Mouse (Mus musculus): Measurements from ENCODE around the gene Rbfox2. TPM values are rescaled to one million over a fixed set of nuclear protein-coding genes. Genes with fewer than 3 reads are reported as not detected.
"Not testable (repeated sequence)": the region's sequence is repeated elsewhere in the genome, so short reads cannot be mapped to it uniquely, and the experiment has no call there.

Gene Rbfox2
- polyA plus RNA-seq, 1 experiment from 2014 or later: 81.5 TPM

DNA sequence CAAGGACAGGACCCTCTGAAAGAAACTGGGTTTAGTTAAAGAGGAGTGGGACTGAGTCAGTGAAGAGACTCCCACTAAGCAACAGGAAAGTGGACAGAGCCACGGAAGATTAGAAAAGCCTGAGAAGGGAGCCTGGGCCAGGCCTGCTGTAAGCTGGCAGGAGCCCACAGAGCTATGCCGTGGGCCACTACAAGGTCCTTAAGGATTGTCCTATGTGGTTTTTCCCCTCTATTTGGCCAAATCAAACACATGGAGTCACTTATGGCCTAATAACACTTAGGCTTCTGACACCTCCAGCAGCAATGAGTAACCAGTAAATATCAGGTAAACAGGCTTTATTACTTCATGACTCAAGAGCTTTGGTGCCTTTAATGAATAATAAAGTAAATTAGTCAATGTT, 31.2 kb downstream of the Rbfox2 start:
- no peak for ATAC-seq (replicated peaks; ENCODE audit: insufficient number of reproducible peaks, low FRiP score, low TSS enrichment)
- peaks cover 10% of the 10 kb centered on the region; the same call in 1 of the 2 replicates for H3K4me1 ChIP-seq (ENCODE audit: control insufficient read depth, insufficient read depth, low read length)
- H3K27ac ChIP-seq (ENCODE audit: low read depth, low read length): no peak overlapping the region

DNA sequence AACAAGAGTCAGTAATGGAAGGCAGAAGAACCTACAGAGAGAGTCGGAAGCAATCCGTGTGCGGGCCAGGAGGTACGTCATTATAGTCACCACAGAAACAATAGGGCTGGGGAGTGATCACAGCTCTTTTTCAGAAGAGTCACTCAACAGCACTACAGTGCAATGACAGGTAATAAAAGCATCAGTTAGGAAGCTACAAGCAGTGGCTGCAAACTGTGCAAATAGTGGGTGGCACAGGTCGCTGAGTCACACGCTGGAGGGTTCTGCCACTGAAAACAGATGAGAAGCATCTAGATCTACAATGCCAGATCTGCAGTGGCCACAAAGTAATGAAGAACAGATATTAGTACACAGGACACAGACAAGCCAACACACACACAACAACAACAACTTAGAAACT, 32.9 kb downstream of the Rbfox2 start:
- 90% methylated on average over 6 of the region's 6 CpGs for WGBS (ENCODE audit: insufficient replicate concordance)
- no peak for ATAC-seq (replicated peaks; ENCODE audit: insufficient number of reproducible peaks, low FRiP score, low TSS enrichment)

More for the DNA sequence above, 31.2 kb downstream of the Rbfox2 start:
- Histone ChIP-seq H3K36me3 (ENCODE audit: control insufficient read depth, insufficient read depth, low read length) (no peaks in the 10 kb centered on the region), H3K9me3 (replicated peaks; ENCODE audit: control insufficient read depth, low read length) (no peaks in the 10 kb centered on the region), H3K27me3 (ENCODE audit: control insufficient read depth, insufficient read depth, low read length) (no peaks in the 10 kb centered on the region), H3K4me2 (no peak overlapping the region), H3K9ac (ENCODE audit: low read depth, low read length) (no peak overlapping the region), H3K4me3 (ENCODE audit: low read depth, low read length) (no peak overlapping the region)
- WGBS (ENCODE audit: insufficient replicate concordance): 67% methylated on average over 2 of the region's 2 CpGs

GRCm38 (mm10) chr15:77271285-77271684, 35.5 kb downstream of the Rbfox2 start:
- no peak overlapping the region for H3K4me2 ChIP-seq
- H3K27me3 ChIP-seq (ENCODE audit: control insufficient read depth, insufficient read depth, low read length): no peaks in the 10 kb centered on the region
- H3K4me3 ChIP-seq (ENCODE audit: low read depth, low read length): no peak overlapping the region
- ATAC-seq (replicated peaks; ENCODE audit: insufficient number of reproducible peaks, low FRiP score, low TSS enrichment): no peak
- H3K9me3 ChIP-seq (replicated peaks; ENCODE audit: control insufficient read depth, low read length): no peaks in the 10 kb centered on the region
- H3K9ac ChIP-seq (ENCODE audit: low read depth, low read length): no peak overlapping the region
- no peaks in the 10 kb centered on the region for H3K36me3 ChIP-seq (ENCODE audit: control insufficient read depth, insufficient read depth, low read length)
- 87% methylated on average over 5 of the region's 5 CpGs for whole genome bisulfite sequencing (ENCODE audit: insufficient replicate concordance)
- no peak overlapping the region for H3K27ac ChIP-seq (ENCODE audit: low read depth, low read length)
- peaks cover 20% of the 10 kb centered on the region for H3K4me1 ChIP-seq (ENCODE audit: control insufficient read depth, insufficient read depth, low read length)

More for the DNA sequence above, 32.9 kb downstream of the Rbfox2 start:
- no peak overlapping the region for H3K4me2 ChIP-seq
- H3K4me3 ChIP-seq (ENCODE audit: low read depth, low read length): no peak overlapping the region
- H3K27me3 ChIP-seq (ENCODE audit: control insufficient read depth, insufficient read depth, low read length): no peaks in the 10 kb centered on the region
- no peaks in the 10 kb centered on the region for H3K9me3 ChIP-seq (replicated peaks; ENCODE audit: control insufficient read depth, low read length)
- no peak overlapping the region for H3K27ac ChIP-seq (ENCODE audit: low read depth, low read length)
- no peaks in the 10 kb centered on the region for H3K36me3 ChIP-seq (ENCODE audit: control insufficient read depth, insufficient read depth, low read length)
- H3K9ac ChIP-seq (ENCODE audit: low read depth, low read length): no peak overlapping the region
- peaks cover 10% of the 10 kb centered on the region; the same call in 1 of the 2 replicates for H3K4me1 ChIP-seq (ENCODE audit: control insufficient read depth, insufficient read depth, low read length)

GRCm38 (mm10) chr15:77269496-77269895, 37.3 kb downstream of the Rbfox2 start:
- 95% methylated on average over 1 of the region's 1 CpGs for WGBS (ENCODE audit: insufficient replicate concordance)
- not testable (repeated sequence) for H3K36me3 ChIP-seq (ENCODE audit: control insufficient read depth, insufficient read depth, low read length); H3K4me3 ChIP-seq (ENCODE audit: low read depth, low read length); H3K4me2 ChIP-seq; H3K9me3 ChIP-seq (replicated peaks; ENCODE audit: control insufficient read depth, low read length); H3K27ac ChIP-seq (ENCODE audit: low read depth, low read length); H3K9ac ChIP-seq (ENCODE audit: low read depth, low read length); H3K27me3 ChIP-seq (ENCODE audit: control insufficient read depth, insufficient read depth, low read length); ATAC-seq (replicated peaks; ENCODE audit: insufficient number of reproducible peaks, low FRiP score, low TSS enrichment)
- peaks cover 31% of the 10 kb centered on the region for H3K4me1 ChIP-seq (ENCODE audit: control insufficient read depth, insufficient read depth, low read length)

DNA sequence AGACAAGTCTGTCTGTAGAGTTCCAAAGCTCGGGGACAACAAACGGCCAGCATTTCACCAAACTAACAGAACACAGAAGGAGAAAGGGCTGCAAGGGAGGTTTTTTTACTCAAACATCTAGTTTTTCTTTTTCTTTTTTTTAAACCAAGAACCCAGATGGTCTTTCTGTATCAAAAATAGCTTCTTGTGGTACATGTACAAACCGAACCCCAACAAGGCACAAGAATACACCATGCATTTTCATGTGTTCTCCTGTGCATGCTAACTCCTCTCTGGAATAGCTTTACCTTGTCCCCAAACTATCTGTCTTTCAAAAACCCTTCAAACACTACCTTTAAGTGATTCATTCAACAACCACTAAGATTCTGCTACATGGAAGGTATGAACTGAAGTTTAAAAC, 38.4 kb downstream of the Rbfox2 start:
- Histone ChIP-seq H3K4me2 (no peak overlapping the region), H3K4me3 (ENCODE audit: low read depth, low read length) (no peak overlapping the region), H3K27ac (ENCODE audit: low read depth, low read length) (no peak overlapping the region), H3K36me3 (ENCODE audit: control insufficient read depth, insufficient read depth, low read length) (no peaks in the 10 kb centered on the region), H3K4me1 (ENCODE audit: control insufficient read depth, insufficient read depth, low read length) (peaks cover 27% of the 10 kb centered on the region), H3K9ac (ENCODE audit: low read depth, low read length) (no peak overlapping the region), H3K9me3 (replicated peaks; ENCODE audit: control insufficient read depth, low read length) (no peaks in the 10 kb centered on the region), H3K27me3 (ENCODE audit: control insufficient read depth, insufficient read depth, low read length) (no peaks in the 10 kb centered on the region)
- 71% methylated on average over 3 of the region's 3 CpGs for WGBS (ENCODE audit: insufficient replicate concordance)
- no peak for ATAC-seq (replicated peaks; ENCODE audit: insufficient number of reproducible peaks, low FRiP score, low TSS enrichment)

DNA sequence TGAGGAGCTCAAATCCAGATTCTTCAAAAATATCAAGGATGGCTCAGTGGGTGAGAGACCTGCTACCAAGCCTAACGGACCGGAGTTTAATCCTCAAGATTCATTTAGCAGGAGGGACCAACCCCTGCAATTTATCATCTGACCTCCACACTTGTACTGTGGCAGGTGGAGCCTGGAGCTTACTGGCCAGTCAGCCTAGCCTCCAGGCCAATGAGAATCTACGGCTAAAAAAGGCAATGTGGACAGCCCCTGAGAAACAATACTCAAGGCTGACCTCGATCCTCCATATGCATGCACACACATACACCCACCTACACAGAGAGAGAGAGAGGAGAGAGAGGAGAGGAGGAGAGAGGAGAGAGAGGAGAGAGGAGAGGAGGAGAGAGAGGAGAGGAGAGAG, 41.5 kb downstream of the Rbfox2 start:
- H3K9ac ChIP-seq (ENCODE audit: low read depth, low read length): no peak overlapping the region
- H3K4me1 ChIP-seq (ENCODE audit: control insufficient read depth, insufficient read depth, low read length): peaks cover 27% of the 10 kb centered on the region
- no peaks in the 10 kb centered on the region for H3K36me3 ChIP-seq (ENCODE audit: control insufficient read depth, insufficient read depth, low read length)
- H3K4me3 ChIP-seq (ENCODE audit: low read depth, low read length): no peak overlapping the region
- H3K27me3 ChIP-seq (ENCODE audit: control insufficient read depth, insufficient read depth, low read length): no peaks in the 10 kb centered on the region
- 21% methylated on average over 4 of the region's 4 CpGs for WGBS (ENCODE audit: insufficient replicate concordance)
- peak overlapping the region; percentile 22 for H3K4me2 ChIP-seq
- H3K27ac ChIP-seq (ENCODE audit: low read depth, low read length): peak overlapping the region; percentile 35; the same call in 1 of the 2 replicates
- no peak for ATAC-seq (replicated peaks; ENCODE audit: insufficient number of reproducible peaks, low FRiP score, low TSS enrichment)
- H3K9me3 ChIP-seq (replicated peaks; ENCODE audit: control insufficient read depth, low read length): no peaks in the 10 kb centered on the region

DNA sequence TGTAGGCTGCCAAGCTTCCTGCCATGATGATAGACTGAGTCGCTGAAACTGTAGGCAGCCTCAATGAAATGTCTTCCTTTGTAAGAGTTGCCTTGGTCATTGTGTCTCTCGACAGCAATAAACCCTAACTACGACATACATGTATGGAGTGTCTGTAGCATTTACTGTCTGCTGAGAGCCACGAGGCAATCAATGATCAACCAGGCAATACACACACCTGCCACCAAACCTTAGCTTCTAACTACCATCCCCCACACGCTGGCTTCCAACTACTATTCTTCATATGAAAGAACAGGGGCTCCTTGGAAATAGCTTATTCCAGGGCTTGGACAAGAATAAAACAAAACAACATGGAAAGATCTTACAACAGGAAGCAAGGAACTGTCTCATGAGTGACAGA, 42.5 kb downstream of the Rbfox2 start:
- whole genome bisulfite sequencing (ENCODE audit: insufficient replicate concordance): 81% methylated on average over 5 of the region's 5 CpGs
- peaks cover 27% of the 10 kb centered on the region for H3K4me1 ChIP-seq (ENCODE audit: control insufficient read depth, insufficient read depth, low read length)
- H3K27me3 ChIP-seq (ENCODE audit: control insufficient read depth, insufficient read depth, low read length): no peaks in the 10 kb centered on the region
- H3K27ac ChIP-seq (ENCODE audit: low read depth, low read length): no peak overlapping the region
- H3K36me3 ChIP-seq (ENCODE audit: control insufficient read depth, insufficient read depth, low read length): no peaks in the 10 kb centered on the region
- no peak overlapping the region for H3K4me3 ChIP-seq (ENCODE audit: low read depth, low read length)
- H3K9ac ChIP-seq (ENCODE audit: low read depth, low read length): no peak overlapping the region
- no peaks in the 10 kb centered on the region for H3K9me3 ChIP-seq (replicated peaks; ENCODE audit: control insufficient read depth, low read length)
- no peak overlapping the region for H3K4me2 ChIP-seq
- no peak for ATAC-seq (replicated peaks; ENCODE audit: insufficient number of reproducible peaks, low FRiP score, low TSS enrichment)

DNA sequence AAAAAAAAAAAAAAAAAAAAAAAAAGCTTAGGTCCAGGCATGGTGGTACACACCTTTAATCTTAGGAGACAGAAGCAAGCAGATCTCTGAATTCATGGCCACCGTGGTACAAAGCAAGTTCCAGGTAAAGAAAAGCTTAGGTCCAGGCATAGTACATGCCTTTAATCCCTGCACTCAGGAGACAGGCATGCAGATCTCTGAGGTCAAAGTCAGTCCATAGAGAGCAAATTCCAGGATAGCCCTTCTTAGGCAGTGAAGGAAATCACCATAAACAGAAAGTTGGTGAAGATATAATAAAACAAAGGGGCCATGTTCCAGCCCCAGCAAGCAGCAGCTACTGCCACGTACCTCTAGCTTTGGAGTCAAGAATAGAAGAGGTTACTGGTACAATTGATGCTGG, 44.0 kb downstream of the Rbfox2 start:
- Histone ChIP-seq H3K4me3 (ENCODE audit: low read depth, low read length) (no peak overlapping the region), H3K36me3 (ENCODE audit: control insufficient read depth, insufficient read depth, low read length) (no peaks in the 10 kb centered on the region), H3K9ac (ENCODE audit: low read depth, low read length) (no peak overlapping the region), H3K4me2 (no peak overlapping the region), H3K9me3 (replicated peaks; ENCODE audit: control insufficient read depth, low read length) (no peaks in the 10 kb centered on the region), H3K27me3 (ENCODE audit: control insufficient read depth, insufficient read depth, low read length) (no peaks in the 10 kb centered on the region), H3K4me1 (ENCODE audit: control insufficient read depth, insufficient read depth, low read length) (peaks cover 28% of the 10 kb centered on the region), H3K27ac (ENCODE audit: low read depth, low read length) (no peak overlapping the region)
- ATAC-seq (replicated peaks; ENCODE audit: insufficient number of reproducible peaks, low FRiP score, low TSS enrichment): no peak
- 87% methylated on average over 2 of the region's 2 CpGs for WGBS (ENCODE audit: insufficient replicate concordance)

GRCm38 (mm10) chr15:77257437-77258229, 49.2 kb downstream of the Rbfox2 start:
- Histone ChIP-seq H3K4me2 (peak overlapping the region; percentile 51), H3K4me3 (ENCODE audit: low read depth, low read length) (no peak overlapping the region), H3K9me3 (replicated peaks; ENCODE audit: control insufficient read depth, low read length) (no peaks in the 10 kb centered on the region), H3K36me3 (ENCODE audit: control insufficient read depth, insufficient read depth, low read length) (no peaks in the 10 kb centered on the region), H3K27me3 (ENCODE audit: control insufficient read depth, insufficient read depth, low read length) (no peaks in the 10 kb centered on the region), H3K9ac (ENCODE audit: low read depth, low read length) (no peak overlapping the region), H3K4me1 (ENCODE audit: control insufficient read depth, insufficient read depth, low read length) (peaks cover 32% of the 10 kb centered on the region), H3K27ac (ENCODE audit: low read depth, low read length) (peak overlapping the region; percentile 42)
- WGBS (ENCODE audit: insufficient replicate concordance): 28% methylated on average over 6 of the region's 6 CpGs
- ATAC-seq (replicated peaks; ENCODE audit: insufficient number of reproducible peaks, low FRiP score, low TSS enrichment): no peak
